Mouse (Mus musculus) urinary bladder, adult 18-20 months (tissue): ENCODE measurements around the gene Mrgprh.
A peak's percentile ranks its signal among the peaks of the same experiment; 100 is the strongest.

Experiments used
- DNase-seq, 2 experiments: peaks; one replicate each; pipeline ENCODE4 v3.0.0; 2022; ENCODE audit warnings: low spot score in 2 of 2, mixed read lengths in 2 of 2

Gene Mrgprh

GRCm38 (mm10) chr17:12916588-12917380 lies 41.0 kb downstream of the Mrgprh start:
- peak in 1 of 2 experiments; percentile 53 for DNase-seq

- DNase-seq, result no peak
These were observed 45.2 kb downstream of the Mrgprh start for GRCm38 (mm10) chr17:12921073-12921472.

GRCm38 (mm10) chr17:12925001-12925400 lies 49.2 kb downstream of the Mrgprh start:
- no peak for DNase-seq

- DNase-seq, result no peak
These were observed 49.9 kb downstream of the Mrgprh start for GRCm38 (mm10) chr17:12925703-12926180.
